Mouse (Mus musculus) MEL (cell line): Measurements from ENCODE around the gene Wfikkn2. TPM values are rescaled to one million over a fixed set of nuclear protein-coding genes. Genes with fewer than 3 reads are reported as not detected.

Source experiments
- DNase-seq: peaks from one replicate; pipeline ENCODE4 v3.0.0; 2011; ENCODE audit warnings: low read depth, low spot score
- H3K27ac ChIP-seq: 2 replicates; pipeline ENCODE4 v1.5.1; 2012; ENCODE audit warnings: low read depth, mild to moderate bottlenecking, control low read depth, low read length, moderate library complexity; ENCODE audit not compliant: control insufficient read depth
- H3K27me3 ChIP-seq, 2 experiments: fragments of 150-350 bp in 1 of 2; sonication (generic) in 1 of 2; 2 replicates each; pipeline ENCODE4 v1.6.1; 2012; ENCODE audit warnings: low read length in 2 of 2, mild to moderate bottlenecking in 2 of 2, improper control_type of control experiment in 1 of 2, moderate library complexity in 1 of 2; ENCODE audit not compliant: insufficient read depth in 2 of 2, control insufficient read depth in 1 of 2
- H3K36me3 ChIP-seq, 2 experiments: 2 replicates each; pipeline ENCODE4 v1.6.1; 2012 to 2014; ENCODE audit warnings: low read length in 2 of 2, improper control_type of control experiment in 1 of 2, inconsistent platforms in 1 of 2, mild to moderate bottlenecking in 1 of 2; ENCODE audit not compliant: insufficient read depth in 2 of 2, control insufficient read depth in 1 of 2
- H3K4me1 ChIP-seq, 2 experiments: fragments of 150-350 bp in 1 of 2; sonication (generic) in 1 of 2; 2 replicates each; pipeline ENCODE4 v1.6.1; 2012; ENCODE audit warnings: low read length in 2 of 2, improper control_type of control experiment in 1 of 2, mild to moderate bottlenecking in 1 of 2; ENCODE audit not compliant: insufficient read depth in 2 of 2, control insufficient read depth in 1 of 2
- H3K4me3 ChIP-seq, 2 experiments: fragments of 150-350 bp in 1 of 2; sonication (generic) in 1 of 2; 2 replicates each; pipeline ENCODE4 v1.5.1; 2012; ENCODE audit warnings: low read depth in 2 of 2, low read length in 2 of 2, mild to moderate bottlenecking in 2 of 2, moderate library complexity in 2 of 2, control low read depth in 1 of 2, improper control_type of control experiment in 1 of 2; ENCODE audit not compliant: control insufficient read depth in 1 of 2, insufficient read depth in 1 of 2
- H3K79me2 ChIP-seq: 2 replicates; pipeline ENCODE4 v1.6.1; 2012; ENCODE audit warnings: mild to moderate bottlenecking, low read length, moderate library complexity; ENCODE audit not compliant: control insufficient read depth, poor library complexity, insufficient read depth
- H3K9ac ChIP-seq: 2 replicates; pipeline ENCODE4 v1.6.1; 2012; ENCODE audit warnings: low read depth, mild to moderate bottlenecking, control low read depth, low read length, moderate library complexity; ENCODE audit not compliant: control insufficient read depth, poor library complexity, severe bottlenecking
- H3K9me3 ChIP-seq: fragments of 150-350 bp; sonication (generic); replicated peaks from 2 replicates; pipeline ENCODE4 v1.6.1; 2012; ENCODE audit warnings: mild to moderate bottlenecking, low read length, improper control_type of control experiment, moderate library complexity; ENCODE audit not compliant: insufficient read depth
- BHLHE40 ChIP-seq: IDR thresholded peaks from 2 replicates; pipeline ENCODE4 v1.6.1; 2012; ENCODE audit warnings: low read depth, mild to moderate bottlenecking, inconsistent platforms, low read length, improper control_type of control experiment, borderline replicate concordance
- CHD2 ChIP-seq: IDR thresholded peaks from 2 replicates; pipeline ENCODE4 v1.6.1; 2011; ENCODE audit warnings: low read length, improper control_type of control experiment
- CTCF ChIP-seq, 3 experiments: IDR thresholded peaks in 2 of 3; conservative IDR thresholded peaks in 1 of 3; 2 replicates each; pipeline ENCODE4 v1.5.1; 2011 to 2012; ENCODE audit warnings: low read length in 3 of 3, low read depth in 2 of 3, mild to moderate bottlenecking in 2 of 3, improper control_type of control experiment in 1 of 3, inconsistent platforms in 1 of 3, mixed read lengths in 1 of 3, moderate library complexity in 1 of 3; ENCODE audit not compliant: control insufficient read depth in 1 of 3, insufficient read depth in 1 of 3, poor library complexity in 1 of 3, severe bottlenecking in 1 of 3
- E2F4 ChIP-seq: IDR thresholded peaks from 2 replicates; pipeline ENCODE4 v1.6.1; 2011; ENCODE audit warnings: low read depth, low read length, improper control_type of control experiment, borderline replicate concordance
- ELF1 ChIP-seq: IDR thresholded peaks from 2 replicates; pipeline ENCODE4 v1.6.1; 2014; ENCODE audit warnings: low read depth, mild to moderate bottlenecking, inconsistent platforms, low read length, improper control_type of control experiment, moderate library complexity
- ETS1 ChIP-seq: IDR thresholded peaks from 2 replicates; pipeline ENCODE4 v1.6.1; 2012; ENCODE audit warnings: low read depth, mild to moderate bottlenecking, inconsistent platforms, low read length, improper control_type of control experiment, moderate library complexity
- HCFC1 ChIP-seq: IDR thresholded peaks from 2 replicates; pipeline ENCODE4 v1.6.1; 2012; ENCODE audit warnings: low read depth, mild to moderate bottlenecking, inconsistent platforms, low read length, improper control_type of control experiment, moderate library complexity
- JUND ChIP-seq: IDR thresholded peaks from 2 replicates; pipeline ENCODE4 v1.6.1; 2011; ENCODE audit warnings: low read depth, mild to moderate bottlenecking, improper control_type of control experiment, low read length
- MAFK ChIP-seq: IDR thresholded peaks from 2 replicates; pipeline ENCODE4 v1.6.1; 2011; ENCODE audit warnings: low read depth, mild to moderate bottlenecking, low read length, improper control_type of control experiment, borderline replicate concordance
- MEF2A ChIP-seq: IDR thresholded peaks from 2 replicates; pipeline ENCODE4 v1.6.1; 2014; ENCODE audit warnings: low read depth, mild to moderate bottlenecking, inconsistent platforms, low read length, improper control_type of control experiment; ENCODE audit not compliant: poor library complexity, insufficient replicate concordance, severe bottlenecking; ENCODE audit errors: extremely low read depth
- MXI1 ChIP-seq: IDR thresholded peaks from 2 replicates; pipeline ENCODE4 v1.6.1; 2011; ENCODE audit warnings: mild to moderate bottlenecking, low read depth, low read length, improper control_type of control experiment
- MYB ChIP-seq: IDR thresholded peaks from 2 replicates; pipeline ENCODE4 v1.6.1; 2011; ENCODE audit warnings: mild to moderate bottlenecking, low read depth, low read length, improper control_type of control experiment
- NRF1 ChIP-seq: IDR thresholded peaks from 2 replicates; pipeline ENCODE4 v1.6.1; 2014; ENCODE audit warnings: low read depth, mild to moderate bottlenecking, inconsistent platforms, low read length, improper control_type of control experiment, moderate library complexity; ENCODE audit not compliant: poor library complexity, insufficient read depth, severe bottlenecking
- POLR2AphosphoS5 ChIP-seq: IDR thresholded peaks from 2 replicates; pipeline ENCODE4 v1.6.1; 2012; ENCODE audit warnings: low read depth, borderline replicate concordance, mild to moderate bottlenecking, inconsistent platforms, low read length, moderate library complexity, mixed read lengths
- RAD21 ChIP-seq: IDR thresholded peaks from 2 replicates; pipeline ENCODE4 v1.6.1; 2011; ENCODE audit warnings: mild to moderate bottlenecking, low read depth, low read length, improper control_type of control experiment
- RCOR1 ChIP-seq: IDR thresholded peaks from 2 replicates; pipeline ENCODE4 v1.6.1; 2012; ENCODE audit warnings: low read depth, mild to moderate bottlenecking, inconsistent platforms, low read length, improper control_type of control experiment
- SIN3A ChIP-seq: IDR thresholded peaks from 2 replicates; pipeline ENCODE4 v1.6.1; 2012; ENCODE audit warnings: low read length, improper control_type of control experiment, inconsistent platforms
- SMC3 ChIP-seq: IDR thresholded peaks from 2 replicates; pipeline ENCODE4 v1.6.1; 2011; ENCODE audit warnings: low read depth, low read length, improper control_type of control experiment
- TAL1 ChIP-seq: IDR thresholded peaks from 2 replicates; pipeline ENCODE4 v1.6.1; 2012; ENCODE audit warnings: mild to moderate bottlenecking, inconsistent platforms, low read length, moderate library complexity, mixed read lengths
- TCF12 ChIP-seq: IDR thresholded peaks from 2 replicates; pipeline ENCODE4 v1.6.1; 2014; ENCODE audit warnings: low read depth, mild to moderate bottlenecking, inconsistent platforms, low read length, improper control_type of control experiment, moderate library complexity
- USF1 ChIP-seq: IDR thresholded peaks from 2 replicates; pipeline ENCODE4 v1.6.1; 2014; ENCODE audit warnings: low read depth, mild to moderate bottlenecking, inconsistent platforms, low read length, improper control_type of control experiment, moderate library complexity
- USF2 ChIP-seq, 2 experiments: IDR thresholded peaks; 2 replicates each; pipeline ENCODE4 v1.6.1; 2011 to 2012; ENCODE audit warnings: improper control_type of control experiment in 2 of 2, low read length in 2 of 2, borderline replicate concordance in 1 of 2, inconsistent platforms in 1 of 2, low read depth in 1 of 2, mild to moderate bottlenecking in 1 of 2; ENCODE audit not compliant: insufficient read depth in 1 of 2
- ZC3H11A ChIP-seq: IDR thresholded peaks from 2 replicates; pipeline ENCODE4 v1.6.1; 2012; ENCODE audit warnings: low read depth, mild to moderate bottlenecking, inconsistent platforms, low read length, improper control_type of control experiment
- ZKSCAN1 ChIP-seq: IDR thresholded peaks from 2 replicates; pipeline ENCODE4 v1.6.1; 2012; ENCODE audit warnings: low read depth, mild to moderate bottlenecking, inconsistent platforms, low read length, improper control_type of control experiment, moderate library complexity
- ZMIZ1 ChIP-seq: IDR thresholded peaks from 2 replicates; pipeline ENCODE4 v1.6.1; 2012; ENCODE audit warnings: low read depth, mild to moderate bottlenecking, inconsistent platforms, low read length, improper control_type of control experiment, moderate library complexity
- ZNF384 ChIP-seq: IDR thresholded peaks from 2 replicates; pipeline ENCODE4 v1.6.1; 2012; ENCODE audit warnings: low read depth, mild to moderate bottlenecking, inconsistent platforms, low read length, improper control_type of control experiment
- polyA plus RNA-seq, 2 experiments: library from polyadenylated mRNA; stranded (reverse) in 1 of 2; unstranded in 1 of 2; fragments of >175 nt in 1 of 2; fragments of >200 nt in 1 of 2; gene quantifications; 2 replicates each; pipeline versions ENCODE4 v1.2.1 to v1.2.4; 2012; ENCODE audit warnings: low replicate concordance in 2 of 2, low read depth in 1 of 2; ENCODE audit not compliant: insufficient read length in 2 of 2, insufficient read depth in 1 of 2, missing spikeins in 1 of 2
- total RNA-seq: library from RNA; depleted of rRNA; stranded (reverse); fragments of 300-350 nt; gene quantifications from 2 replicates; pipeline ENCODE4 v1.2.3, GENCODE M21; 2012

Gene Wfikkn2
- total and polyA plus RNA-seq, 3 experiments = not detected

DNA sequence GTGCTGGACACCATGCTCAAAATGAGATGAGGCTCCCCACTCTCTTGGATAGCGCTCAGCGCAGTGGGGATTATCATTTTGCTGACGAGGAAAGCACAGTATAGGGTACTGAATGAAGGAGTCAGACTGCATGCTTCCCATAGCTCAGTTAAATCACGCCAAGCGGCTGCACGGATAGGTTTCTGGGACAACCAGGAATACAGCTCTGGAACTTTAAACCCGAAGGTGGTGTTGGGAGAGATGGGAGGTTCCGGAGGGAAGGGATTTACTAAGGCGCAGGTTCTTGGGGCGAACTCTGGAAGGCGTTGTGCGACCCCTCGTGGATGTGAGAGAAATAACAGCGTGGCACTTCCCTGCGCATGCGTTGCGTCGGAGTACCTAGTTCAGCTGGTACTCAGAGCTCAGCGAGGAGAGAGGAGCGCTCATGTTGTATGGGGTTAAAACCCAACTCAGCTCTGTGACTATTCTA lies 31.1 kb upstream of the Wfikkn2 start (continued):
- TF ChIP-seq CTCF (IDR thresholded peaks at IDR 0.05 in 2 of 3, conservative IDR thresholded peaks at IDR 0.05 in 1 of 3; ENCODE audit: control insufficient read depth in 1 of 3, insufficient read depth in 1 of 3, low read depth in 2 of 3, low read length in 3 of 3, poor library complexity in 1 of 3, severe bottlenecking in 1 of 3) = peak in 2 of 3 experiments; percentile 97 to 98; a peak in 5 of 6 replicates
- no peak for TF ChIP-seq ZMIZ1
- TF ChIP-seq POLR2AphosphoS5 = no peak
- TF ChIP-seq E2F4 = no peak
- no peak for TF ChIP-seq MAFK
- no peak for TF ChIP-seq TAL1
- TF ChIP-seq ELF1 = no peak
- no peak for TF ChIP-seq CHD2
- no peak for TF ChIP-seq ZNF384
- TF ChIP-seq HCFC1 = peak; percentile 35; the same call in 1 of the 2 replicates
- peak; percentile 92 for TF ChIP-seq ZC3H11A

DNA sequence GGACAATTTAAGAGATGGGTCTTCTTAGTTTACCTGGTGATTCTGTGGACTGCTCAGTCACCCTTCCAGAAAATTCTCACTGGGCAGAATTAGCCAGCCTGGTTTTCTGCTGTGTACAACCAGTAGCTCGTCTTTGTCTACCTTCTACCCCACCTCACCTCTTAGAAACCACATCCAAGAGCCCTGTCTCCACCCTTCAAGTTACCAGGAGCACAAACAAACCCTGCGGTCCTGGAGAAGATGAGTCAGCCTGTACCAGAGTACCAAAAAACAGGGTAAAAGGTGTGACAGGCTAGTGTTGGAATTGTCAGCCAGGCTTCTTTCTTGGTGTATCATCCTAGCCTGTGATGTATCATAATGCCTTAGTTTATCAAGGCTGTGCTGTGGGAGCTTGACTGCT lies 29.9 kb upstream of the Wfikkn2 start:
- TF ChIP-seq NRF1 (no peak), MYB (no peak), SIN3A (no peak), ZMIZ1 (no peak), USF2 (IDR thresholded peaks at IDR 0.05; ENCODE audit: borderline replicate concordance in 1 of 2, insufficient read depth in 1 of 2, low read depth in 1 of 2, low read length in 2 of 2) (no peak), BHLHE40 (no peak), ETS1 (no peak), ZKSCAN1 (no peak), USF1 (no peak), MXI1 (no peak), JUND (no peak), CHD2 (no peak), RCOR1 (no peak), MEF2A (no peak), RAD21 (no peak), TCF12 (no peak), SMC3 (no peak)
- peaks cover 0 to 14% of the 10 kb centered on the region in 2 experiments; a peak in 2 of 4 replicates for H3K36me3 ChIP-seq
- no peak for DNase-seq
- no peaks in the 10 kb centered on the region for H3K27me3 ChIP-seq
- no peaks in the 10 kb centered on the region for H3K9me3 ChIP-seq
- no peak overlapping the region for H3K4me3 ChIP-seq
- no peak overlapping the region for H3K9ac ChIP-seq
- no peaks in the 10 kb centered on the region for H3K79me2 ChIP-seq
- peaks cover 0 to 16% of the 10 kb centered on the region in 2 experiments; a peak in 3 of 4 replicates for H3K4me1 ChIP-seq
- H3K27ac ChIP-seq = no peak overlapping the region
